Mouse (Mus musculus) induced T-regulatory cell, adult 2 months (primary cell): ENCODE results near the gene Olfr860.
"Not testable (repeated sequence)": the region's sequence is repeated elsewhere in the genome, so short reads cannot be mapped to it uniquely, and the experiment has no call there.

Experiments used
- DNase-seq: peaks from one replicate; pipeline ENCODE4 v3.0.0-alpha.2; 2012; ENCODE audit warnings: low read depth

Gene Olfr860

GRCm38 (mm10) chr9:19849647-19850046 is at the start of gene Olfr860:
Gene Olfr860, minus strand, starts transcription at chr9:19849747.
- no peak for DNase-seq

GRCm38 (mm10) chr9:19887904-19888303 is 38.4 kb upstream of the Olfr860 start, which contains the start of gene Olfr862:
Gene Olfr862, minus strand, starts transcription at chr9:19888004.
- no peak for DNase-seq

GRCm38 (mm10) chr9:19804606-19805005 is 44.9 kb downstream of the Olfr860 start, which contains the start of gene Olfr859:
Gene Olfr859, plus strand, starts transcription at chr9:19804906.
- DNase-seq = not testable (repeated sequence)

GRCm38 (mm10) chr9:19803000-19803399 is 46.5 kb downstream of the Olfr860 start:
- DNase-seq = no peak
